Mouse (Mus musculus) ES-E14 (cell line): ENCODE measurements around the gene Abtb1.

Source experiments
- CHD2 ChIP-seq: IDR thresholded peaks from 2 replicates; pipeline ENCODE4 v1.6.1; 2014; ENCODE audit warnings: mild to moderate bottlenecking, low read depth, low read length, inconsistent platforms
- HCFC1 ChIP-seq: IDR thresholded peaks from 2 replicates; pipeline ENCODE4 v1.6.1; 2012; ENCODE audit warnings: low read length, inconsistent platforms, borderline replicate concordance; ENCODE audit not compliant: insufficient read depth
- ZC3H11A ChIP-seq: IDR thresholded peaks from 2 replicates; pipeline ENCODE4 v1.6.1; 2012; ENCODE audit warnings: low read depth, mild to moderate bottlenecking, inconsistent platforms, low read length, borderline replicate concordance
- ZNF384 ChIP-seq: IDR thresholded peaks from 2 replicates; pipeline ENCODE4 v1.6.1; 2012; ENCODE audit warnings: low read depth, low read length, inconsistent platforms

GRCm38 (mm10) chr6:88821901-88822300, 19.9 kb downstream of the Abtb1 start:
- TF ChIP-seq HCFC1 (no peak), ZNF384 (no peak), ZC3H11A (no peak), CHD2 (no peak)
